Mouse (Mus musculus): ENCODE measurements around the gene Mmp2.

The Mmp2 gene

DNA sequence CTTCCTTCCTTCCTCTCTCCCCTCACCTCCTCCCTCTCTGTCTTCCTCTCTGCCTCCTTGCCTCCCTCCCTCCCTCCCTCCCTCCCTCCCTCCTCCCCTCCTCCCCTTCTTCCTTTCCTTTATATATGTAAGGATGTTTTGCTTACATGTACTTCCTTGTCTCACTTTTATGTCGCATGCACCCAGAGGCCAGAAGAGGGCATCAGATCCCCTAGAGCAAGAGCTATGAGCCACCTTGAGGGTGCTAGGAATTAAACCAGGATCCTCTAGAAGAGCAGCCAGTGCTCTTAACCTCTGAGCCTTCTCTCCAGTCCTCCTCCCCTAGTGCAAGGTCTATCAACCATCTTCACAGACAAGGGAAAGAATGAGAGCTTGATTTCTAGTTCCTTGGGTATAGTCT, 69.0 kb downstream of the Mmp2 start:
- in situ Hi-C loops (cut with MboI): no loop called here

DNA sequence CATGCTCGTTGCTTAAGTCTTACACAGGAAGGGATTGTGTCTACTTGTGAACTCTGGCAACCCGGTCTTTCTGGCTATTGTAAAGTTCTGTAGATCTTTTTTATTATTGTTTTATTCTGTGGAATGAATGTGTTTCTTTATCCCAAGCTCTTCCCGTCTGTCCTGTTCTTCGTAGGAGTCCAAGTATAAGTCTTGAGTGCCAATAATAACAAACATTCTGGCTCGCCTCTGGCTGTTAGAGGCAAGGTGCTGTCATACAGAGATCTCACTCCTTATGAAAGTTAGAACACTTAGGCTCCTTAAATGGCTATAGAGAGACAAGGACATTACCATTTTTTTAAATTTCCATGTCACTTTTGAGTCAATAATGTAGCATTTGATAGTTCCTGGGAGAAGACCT, 69.5 kb downstream of the Mmp2 start:
- in situ Hi-C loops (cut with MboI): no loop called here

DNA sequence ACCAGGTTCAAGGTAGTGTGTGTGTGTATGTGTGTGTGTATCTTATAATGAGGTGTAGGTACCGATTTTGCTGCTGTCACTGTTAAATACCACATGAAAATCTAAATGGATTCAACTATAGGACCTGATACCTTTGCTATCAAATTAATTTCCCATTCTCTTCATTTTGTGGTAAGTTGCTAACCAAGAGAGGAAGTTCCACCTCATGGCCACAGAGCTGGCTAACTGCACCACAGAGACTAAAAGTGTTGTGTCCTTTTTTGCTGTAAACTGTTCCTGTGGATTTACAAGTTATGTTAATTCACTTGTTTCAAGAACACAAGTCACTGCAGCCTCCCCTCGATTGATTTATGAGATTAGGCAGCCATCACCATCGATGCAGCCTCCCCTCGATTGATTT, 70.7 kb downstream of the Mmp2 start:
- in situ Hi-C loops (cut with MboI): no loop called here

DNA sequence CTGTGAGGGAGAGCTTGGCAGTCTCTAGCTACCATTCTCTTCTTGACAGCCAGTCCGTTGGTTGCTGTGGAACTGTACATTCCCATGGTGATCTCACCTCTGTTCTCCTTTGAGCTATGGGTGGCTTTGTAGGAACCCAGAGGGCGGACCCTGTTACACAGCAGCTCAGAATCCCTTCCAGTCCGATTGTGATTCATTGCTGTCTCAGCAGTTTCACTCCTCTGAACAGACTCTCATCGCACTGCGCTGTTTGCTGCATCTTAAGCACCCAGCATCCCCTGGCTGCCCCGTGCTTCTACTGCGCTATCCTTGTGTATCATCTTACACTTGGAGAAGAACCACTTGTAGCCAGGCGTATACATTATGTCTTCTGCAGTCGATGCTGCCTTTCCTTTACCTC, 72.5 kb downstream of the Mmp2 start:
- in situ Hi-C loops (cut with MboI): no loop called here

DNA sequence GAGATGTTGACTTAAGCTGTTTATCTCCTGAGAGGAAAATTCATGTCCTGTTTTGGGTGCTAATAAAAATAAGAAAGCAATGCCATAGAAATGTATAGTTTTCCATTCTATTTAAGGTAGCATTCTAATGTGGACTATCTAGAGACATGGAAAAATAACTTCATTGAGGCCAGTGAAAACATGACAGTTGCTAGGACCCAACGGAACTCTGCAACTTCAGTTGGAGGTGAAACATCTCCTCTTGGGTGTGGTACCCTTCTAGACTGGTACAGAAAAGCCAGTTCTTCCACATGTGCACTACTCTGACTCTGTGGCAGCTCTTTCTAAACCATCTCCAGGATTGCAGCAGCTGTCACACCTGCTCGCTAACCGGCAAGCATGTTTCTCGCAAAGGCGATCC, 74.0 kb downstream of the Mmp2 start, which contains the start of gene Capns2:
Gene Capns2 (plus strand): TSS at position 301 of the 400 bp plus-strand sequence.
- in situ Hi-C loops (cut with MboI): no loop called here

DNA sequence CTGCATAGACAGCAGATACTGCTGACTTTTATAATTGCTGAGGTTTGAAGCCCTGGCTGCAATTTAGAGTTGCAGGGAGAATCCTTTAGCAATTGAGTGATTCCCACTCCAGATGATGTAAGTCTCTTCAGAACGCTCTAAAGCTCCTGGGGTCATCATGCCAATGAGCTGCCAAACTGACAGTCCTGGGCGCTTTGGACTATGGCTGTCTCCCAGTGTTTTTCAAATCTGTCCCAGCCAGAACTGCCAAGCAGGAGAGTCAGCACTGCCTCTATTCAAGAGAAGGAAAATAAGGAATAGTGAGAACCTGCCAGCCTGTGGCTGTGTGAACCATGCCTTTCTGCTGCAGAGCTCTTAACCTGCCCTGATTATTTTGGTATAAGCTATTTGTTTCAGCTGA, 75.9 kb downstream of the Mmp2 start:
- in situ Hi-C loops (cut with MboI): no loop called here

Data from mature B cell (primary cell).